Comparison of ENCODE assay signal across 10 mouse cellular contexts in genomic region chr4:86406501-86407199, GRCm38 (mm10).
DNase-seq lines count a peak whose midpoint lies in the region; ATAC-seq lines count a peak whose summit lies in the region.
"Had no signal": no experiment of that assay in that cellular context is flagged by ENCODE, and none has a peak within 500 bp of the region (broad histone marks: within the 10 kb centered on the region; RNA-seq: fewer than 3 reads in every experiment).

No protein-coding gene starts in this region.

- H3K4me1 ChIP-seq in forebrain, embryonic 10.5 days = peaks cover 9% of the 10 kb centered on the region; the same call in 1 of the 2 replicates
- H3K4me1 ChIP-seq in forebrain, embryonic 16.5 days (replicated peaks; ENCODE audit: control insufficient read depth, insufficient read depth, low read length) = no peaks in the 10 kb centered on the region
- H3K4me1 ChIP-seq in kidney, embryonic 16.5 days (ENCODE audit: insufficient read depth, low read length) = peaks cover 24% of the 10 kb centered on the region
- peaks cover 22% of the 10 kb centered on the region for H3K4me1 ChIP-seq in embryonic facial prominence, embryonic 14.5 days (ENCODE audit: control insufficient read depth, insufficient read depth, low read length)
- peaks cover 38% of the 10 kb centered on the region for H3K4me1 ChIP-seq in limb, embryonic 15.5 days
- H3K4me1 ChIP-seq: liver, embryonic 12.5 days had no signal

- WGBS in forebrain, embryonic 10.5 days = 71% methylated on average over 7 of the region's 7 CpGs
- 73% methylated on average over 7 of the region's 7 CpGs for WGBS in forebrain, embryonic 16.5 days
- 27% methylated on average over 7 of the region's 7 CpGs for WGBS in kidney, embryonic 16.5 days
- 33% methylated on average over 7 of the region's 7 CpGs for WGBS in embryonic facial prominence, embryonic 14.5 days
- 33% methylated on average over 7 of the region's 7 CpGs for WGBS in limb, embryonic 15.5 days

- H3K9ac ChIP-seq in forebrain, embryonic 16.5 days (replicated peaks; ENCODE audit: low read depth, low read length) = no peak overlapping the region
- no peak overlapping the region for H3K9ac ChIP-seq in kidney, embryonic 16.5 days (replicated peaks; ENCODE audit: low read length)
- no peak overlapping the region for H3K9ac ChIP-seq in embryonic facial prominence, embryonic 14.5 days (ENCODE audit: low read depth, low read length)
- H3K9ac ChIP-seq in limb, embryonic 15.5 days = no peak overlapping the region
- H3K9ac ChIP-seq: liver, embryonic 12.5 days had no signal

- peak overlapping the region; percentile 56 for H3K27ac ChIP-seq in forebrain, embryonic 10.5 days
- H3K27ac ChIP-seq in forebrain, embryonic 16.5 days (ENCODE audit: low read length) = no peak overlapping the region
- peak overlapping the region; percentile 68 for H3K27ac ChIP-seq in kidney, embryonic 16.5 days (ENCODE audit: low read length)
- H3K27ac ChIP-seq in embryonic facial prominence, embryonic 14.5 days (replicated peaks; ENCODE audit: low read depth, low read length) = no peak overlapping the region
- H3K27ac ChIP-seq in limb, embryonic 15.5 days = peak overlapping the region; percentile 78
- H3K27ac ChIP-seq: liver, embryonic 12.5 days had no signal

- no peaks in the 10 kb centered on the region for H3K36me3 ChIP-seq in forebrain, embryonic 10.5 days (replicated peaks)
- no peaks in the 10 kb centered on the region for H3K36me3 ChIP-seq in forebrain, embryonic 16.5 days (ENCODE audit: control insufficient read depth, insufficient read depth)
- H3K36me3 ChIP-seq in kidney, embryonic 16.5 days (ENCODE audit: insufficient read depth, low read length) = no peaks in the 10 kb centered on the region
- H3K36me3 ChIP-seq in embryonic facial prominence, embryonic 14.5 days (ENCODE audit: control insufficient read depth, insufficient read depth, low read length) = no peaks in the 10 kb centered on the region
- H3K36me3 ChIP-seq in limb, embryonic 15.5 days = no peaks in the 10 kb centered on the region
- H3K36me3 ChIP-seq: liver, embryonic 12.5 days had no signal

- H3K4me2 ChIP-seq in forebrain, embryonic 16.5 days (ENCODE audit: low read length) = no peak overlapping the region
- H3K4me2 ChIP-seq in kidney, embryonic 16.5 days (replicated peaks; ENCODE audit: low read depth, low read length) = 0 out of 2 replicates have a peak overlapping the region, but pooled peaks have one; percentile 10
- H3K4me2 ChIP-seq in embryonic facial prominence, embryonic 14.5 days (ENCODE audit: low read depth, low read length) = no peak overlapping the region
- no peak overlapping the region for H3K4me2 ChIP-seq in limb, embryonic 15.5 days
- H3K4me2 ChIP-seq: liver, embryonic 12.5 days had no signal

- H3K4me3 ChIP-seq in forebrain, embryonic 10.5 days = no peak overlapping the region
- no peak overlapping the region for H3K4me3 ChIP-seq in forebrain, embryonic 16.5 days (replicated peaks; ENCODE audit: low read length)
- H3K4me3 ChIP-seq in kidney, embryonic 16.5 days (ENCODE audit: low read length) = no peak overlapping the region
- H3K4me3 ChIP-seq in embryonic facial prominence, embryonic 14.5 days (ENCODE audit: low read depth, low read length) = no peak overlapping the region
- no peak overlapping the region for H3K4me3 ChIP-seq in limb, embryonic 15.5 days
- H3K4me3 ChIP-seq: liver, embryonic 12.5 days had no signal

- no peak for ATAC-seq in forebrain, embryonic 16.5 days
- ATAC-seq in kidney, embryonic 16.5 days (ENCODE audit: low FRiP score, low TSS enrichment) = peak; percentile 77
- 0 out of 2 replicates have a peak, but pooled peaks have one; percentile 33 for ATAC-seq in embryonic facial prominence, embryonic 14.5 days (ENCODE audit: low read depth)
- ATAC-seq in limb, embryonic 15.5 days (ENCODE audit: insufficient number of reproducible peaks, low FRiP score, low TSS enrichment, low read depth) = no peak; the same call in 1 of the 2 replicates
- ATAC-seq: liver, embryonic 12.5 days had no signal

- H3K9me3 ChIP-seq in forebrain, embryonic 10.5 days = no peaks in the 10 kb centered on the region
- no peaks in the 10 kb centered on the region for H3K9me3 ChIP-seq in forebrain, embryonic 16.5 days (ENCODE audit: control insufficient read depth, low read length)
- H3K9me3 ChIP-seq in kidney, embryonic 16.5 days (ENCODE audit: low read length) = no peaks in the 10 kb centered on the region
- no peaks in the 10 kb centered on the region for H3K9me3 ChIP-seq in embryonic facial prominence, embryonic 14.5 days (ENCODE audit: control insufficient read depth, low read length)
- H3K9me3 ChIP-seq in limb, embryonic 15.5 days = no peaks in the 10 kb centered on the region
- H3K9me3 ChIP-seq: liver, embryonic 12.5 days had no signal

- H3K27me3 ChIP-seq in forebrain, embryonic 10.5 days (ENCODE audit: poor library complexity, severe bottlenecking) = no peaks in the 10 kb centered on the region
- H3K27me3 ChIP-seq in forebrain, embryonic 16.5 days (replicated peaks; ENCODE audit: control insufficient read depth, insufficient read depth, low read length) = no peaks in the 10 kb centered on the region
- H3K27me3 ChIP-seq in kidney, embryonic 16.5 days (ENCODE audit: insufficient read depth, low read length) = no peaks in the 10 kb centered on the region
- no peaks in the 10 kb centered on the region for H3K27me3 ChIP-seq in embryonic facial prominence, embryonic 14.5 days (replicated peaks; ENCODE audit: control insufficient read depth, insufficient read depth, low read length)
- no peaks in the 10 kb centered on the region for H3K27me3 ChIP-seq in limb, embryonic 15.5 days
- H3K27me3 ChIP-seq: liver, embryonic 12.5 days had no signal

- DNase-seq in forebrain, embryonic 10.5 days (ENCODE audit: extremely low spot score, low spot score) = peak; percentile 25
- no peak for DNase-seq in kidney, adult 8-10 months
- DNase-seq in embryonic facial prominence, embryonic 14.5 days (ENCODE audit: low spot score) = peak; percentile 73
- DNase-seq in right cerebral cortex, adult 2 months (ENCODE audit: low spot score in 2 of 2) = no peak
- no peak for DNase-seq in cerebellum, adult 11-12 months
- DNase-seq: cerebellum, postnatal 14 days had no signal

Comparison
In these comparisons a context has a peak if more than half of its experiments do, and no peak if none do; other contexts are left out.
1. H3K27ac ChIP-seq: peak in forebrain, embryonic 10.5 days (single experiment), kidney, embryonic 16.5 days (single experiment) and limb, embryonic 15.5 days (single experiment); none in forebrain, embryonic 16.5 days (single experiment) and embryonic facial prominence, embryonic 14.5 days (single experiment).
2. DNase-seq: peak in forebrain, embryonic 10.5 days (single experiment) and embryonic facial prominence, embryonic 14.5 days (single experiment); none in kidney, adult 8-10 months (0 of 2), right cerebral cortex, adult 2 months (0 of 2) and cerebellum, adult 11-12 months (single experiment).
3. ATAC-seq: peak in kidney, embryonic 16.5 days (single experiment) and embryonic facial prominence, embryonic 14.5 days (single experiment); none in forebrain, embryonic 16.5 days (single experiment) and limb, embryonic 15.5 days (single experiment).